Mouse (Mus musculus) neural tube, postnatal 0 days (tissue): ENCODE measurements around the gene Tbx2. TPM values are rescaled to one million over a fixed set of nuclear protein-coding genes. Genes with fewer than 3 reads are reported as not detected.

Experiments used
- polyA plus RNA-seq: library from polyadenylated mRNA; unstranded; fragments of >200 nt; fragmentation: Nextera tagmentation; extraction: Ambion mirVana; gene quantifications from 2 replicates; pipeline ENCODE4 v1.2.1, GENCODE M21; 2015

The Tbx2 gene
- polyA plus RNA-seq: 1.7 and 1.8 TPM in 2 replicates

DNA sequence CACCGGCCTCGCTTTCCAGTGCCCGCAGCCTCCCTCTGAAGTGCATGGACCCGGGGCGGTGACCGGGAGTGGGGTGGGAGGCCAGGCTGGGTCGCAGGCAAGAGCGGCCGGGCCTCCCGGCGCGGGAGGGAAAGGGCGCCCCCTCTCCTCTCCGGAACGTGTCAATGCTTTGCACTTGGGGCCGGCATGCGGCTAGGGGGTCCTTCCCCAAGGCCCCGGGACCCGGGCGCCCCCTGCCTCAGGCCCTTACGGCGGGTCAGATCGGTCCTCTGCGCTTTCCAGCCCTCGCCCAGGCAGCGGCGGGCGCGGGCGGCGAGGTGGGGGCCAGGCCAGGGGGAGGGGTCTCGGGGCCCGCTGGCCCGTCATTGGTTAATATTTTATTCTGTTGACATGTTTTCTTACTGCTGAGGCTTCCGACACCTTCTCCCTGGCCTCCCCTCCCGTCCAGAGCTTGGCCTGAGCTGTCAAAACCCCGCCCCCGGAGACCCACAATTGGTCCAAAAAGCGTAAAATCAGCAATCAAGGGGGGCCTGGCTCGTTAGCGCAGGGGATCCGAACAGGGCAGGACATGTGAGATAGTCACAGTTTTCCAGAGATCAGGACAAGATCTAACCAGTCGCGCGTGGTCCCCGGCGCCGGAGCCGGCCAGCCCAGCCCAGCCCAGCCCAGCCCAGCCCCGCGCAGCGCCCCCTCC, at the start of gene Tbx2:
Tbx2 (plus strand) TSS at position 321 of the 694 bp plus-strand sequence.

DNA sequence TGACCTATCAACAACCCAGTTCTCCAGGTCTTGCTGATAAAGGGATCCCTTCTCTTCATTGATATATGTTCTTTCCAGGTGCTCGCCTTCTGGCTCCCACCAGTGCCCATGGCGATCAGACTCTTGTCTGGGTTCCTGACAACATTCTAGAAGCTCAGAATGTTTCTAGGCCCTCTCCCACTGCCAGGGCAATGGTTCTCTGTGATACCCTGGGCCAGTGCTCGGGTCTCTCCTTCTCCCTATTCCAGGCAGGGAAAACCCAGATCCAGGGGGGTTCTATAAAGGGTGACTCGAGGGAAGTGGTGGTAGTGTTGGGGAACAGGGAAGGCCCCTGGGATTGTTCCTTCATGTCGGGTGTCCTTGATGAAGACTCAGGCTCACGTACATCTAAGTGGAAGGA, 17.9 kb downstream of the Tbx2 start, which contains the start of gene Gm11444:
Gm11444 (minus strand) TSS at position 101 of the 400 bp plus-strand sequence.

GRCm38 (mm10) chr11:85885665-85886428, 53.5 kb downstream of the Tbx2 start, which contains the start of gene Tbx4:
Tbx4 (plus strand) TSS chr11:85886422.

Other genes with a start within 250 kb of the Tbx2 start
- gene Gm11444, start 17.8 kb downstream of the Tbx2 start, polyA plus RNA-seq: not detected in 2 replicates
- gene Tbx4, start 53.9 kb downstream of the Tbx2 start, polyA plus RNA-seq: 0.19 TPM in 2 replicates